Mouse (Mus musculus) myocyte (in vitro differentiated cells): Measurements from ENCODE around the gene Bckdk. TPM values are rescaled to one million over a fixed set of nuclear protein-coding genes. Genes with fewer than 3 reads are reported as not detected.

Experiments
- H3K27me3 ChIP-seq: one replicate; pipeline ENCODE4 v1.6.1; 2011; ENCODE audit not compliant: control insufficient read depth, insufficient read depth, insufficient read length
- H3K36me3 ChIP-seq: one replicate; pipeline ENCODE4 v1.6.1; 2011; ENCODE audit not compliant: control insufficient read depth, insufficient read depth
- H3K4me2 ChIP-seq: one replicate; pipeline ENCODE4 v1.6.1; 2011; ENCODE audit warnings: low read depth, control low read depth
- H3K4me3 ChIP-seq: one replicate; pipeline ENCODE4 v1.5.1; 2011; ENCODE audit warnings: mild to moderate bottlenecking, control low read depth, moderate library complexity
- H3K79me2 ChIP-seq: one replicate; pipeline ENCODE4 v1.6.1; 2011; ENCODE audit not compliant: control insufficient read depth, insufficient read depth
- H3ac ChIP-seq: one replicate; pipeline ENCODE4 v1.6.1; 2011; ENCODE audit not compliant: control insufficient read depth, insufficient read length
- CEBPB ChIP-seq: IDR thresholded peaks from 2 replicates; pipeline ENCODE4 v1.6.1; 2011; ENCODE audit warnings: mild to moderate bottlenecking, moderate library complexity; ENCODE audit not compliant: poor library complexity, insufficient read depth, severe bottlenecking
- E2F4 ChIP-seq: IDR thresholded peaks from one replicate; pipeline ENCODE4 v1.6.1; 2011; ENCODE audit warnings: mild to moderate bottlenecking, control low read depth, moderate library complexity; ENCODE audit not compliant: insufficient read depth
- MAX ChIP-seq: IDR thresholded peaks from one replicate; pipeline ENCODE4 v1.6.1; 2011; ENCODE audit warnings: low read depth, mild to moderate bottlenecking, control low read depth
- MYOD1 ChIP-seq, 3 experiments: IDR thresholded peaks; one replicate each; pipeline ENCODE4 v1.6.1; 2011; ENCODE audit warnings: control low read depth in 2 of 3, low read depth in 2 of 3, mild to moderate bottlenecking in 2 of 3, moderate library complexity in 1 of 3; ENCODE audit not compliant: insufficient read length in 2 of 3, control insufficient read depth in 1 of 3
- MYOG ChIP-seq, 3 experiments: IDR thresholded peaks; one replicate each; pipeline ENCODE4 v1.6.1; 2011; ENCODE audit warnings: control low read depth in 2 of 3, low read depth in 2 of 3, mild to moderate bottlenecking in 2 of 3; ENCODE audit not compliant: insufficient read length in 2 of 3, control insufficient read depth in 1 of 3, insufficient read depth in 1 of 3
- POLR2A ChIP-seq: IDR thresholded peaks from one replicate; pipeline ENCODE4 v1.6.1; 2011; ENCODE audit warnings: low read depth, mild to moderate bottlenecking, control low read depth, moderate library complexity; ENCODE audit not compliant: insufficient read length
- POLR2AphosphoS2 ChIP-seq: IDR thresholded peaks from one replicate; pipeline ENCODE4 v1.6.1; 2011; ENCODE audit warnings: low read depth, control low read depth; ENCODE audit not compliant: insufficient read length
- REST ChIP-seq: IDR thresholded peaks from one replicate; pipeline ENCODE4 v1.6.1; 2011; ENCODE audit warnings: mild to moderate bottlenecking, control low read depth, moderate library complexity; ENCODE audit not compliant: insufficient read depth, insufficient read length
- SRF ChIP-seq: IDR thresholded peaks from one replicate; pipeline ENCODE4 v1.6.1; 2011; ENCODE audit warnings: low read depth; ENCODE audit not compliant: control insufficient read depth, insufficient read length
- TCF12 ChIP-seq: IDR thresholded peaks from one replicate; pipeline ENCODE4 v1.6.1; 2011; ENCODE audit warnings: mild to moderate bottlenecking, control low read depth; ENCODE audit not compliant: poor library complexity, insufficient read depth, severe bottlenecking
- TCF3 ChIP-seq: IDR thresholded peaks from one replicate; pipeline ENCODE4 v1.6.1; 2011; ENCODE audit warnings: low read depth, control low read depth; ENCODE audit not compliant: insufficient read length
- USF1 ChIP-seq: IDR thresholded peaks from one replicate; pipeline ENCODE4 v1.6.1; 2011; ENCODE audit warnings: low read depth, mild to moderate bottlenecking, control low read depth, moderate library complexity
- polyA plus RNA-seq: library from polyadenylated mRNA; unstranded; fragments of >200 nt; fragmentation: generic; extraction: Trizol; gene quantifications from one replicate; pipeline ENCODE4 v1.2.1, GENCODE M21; 2012; ENCODE audit warnings: missing spikeins

Bckdk gene
- polyA plus RNA-seq, 1 experiment: 53.2 TPM

GRCm38 (mm10) chr7:127898179-127898956 lies 5.5 kb upstream of the Bckdk start:
- Histone ChIP-seq H3ac (no peak overlapping the region), H3K4me3 (no peak overlapping the region), H3K36me3 (no peaks in the 10 kb centered on the region), H3K27me3 (no peaks in the 10 kb centered on the region), H3K79me2 (no peaks in the 10 kb centered on the region), H3K4me2 (no peak overlapping the region)
- TF ChIP-seq CEBPB: no peak
- no peak for TF ChIP-seq SRF
- no peak for TF ChIP-seq TCF12
- TF ChIP-seq USF1: no peak
- no peak for TF ChIP-seq TCF3
- no peak for TF ChIP-seq POLR2A
- TF ChIP-seq MYOG (IDR thresholded peaks at IDR 0.05; ENCODE audit: control insufficient read depth in 1 of 3, insufficient read depth in 1 of 3, insufficient read length in 2 of 3, low read depth in 2 of 3): no peak

- H3ac ChIP-seq: no peak overlapping the region
- H3K36me3 ChIP-seq: no peaks in the 10 kb centered on the region
- no peak overlapping the region for H3K4me3 ChIP-seq
- no peaks in the 10 kb centered on the region for H3K79me2 ChIP-seq
- no peak overlapping the region for H3K4me2 ChIP-seq
- TF ChIP-seq TCF3 (no peak), USF1 (no peak), SRF (no peak), MAX (no peak), TCF12 (no peak), CEBPB (no peak), MYOG (IDR thresholded peaks at IDR 0.05; ENCODE audit: control insufficient read depth in 1 of 3, insufficient read depth in 1 of 3, insufficient read length in 2 of 3, low read depth in 2 of 3) (no peak), POLR2AphosphoS2 (no peak), MYOD1 (IDR thresholded peaks at IDR 0.05; ENCODE audit: control insufficient read depth in 1 of 3, insufficient read length in 2 of 3, low read depth in 2 of 3) (no peak), REST (no peak), E2F4 (no peak), POLR2A (no peak)
- H3K27me3 ChIP-seq: no peaks in the 10 kb centered on the region
Observed at GRCm38 (mm10) chr7:127899997-127900396, 3.9 kb upstream of the Bckdk start.

GRCm38 (mm10) chr7:127901772-127902171 lies 2.1 kb upstream of the Bckdk start:
- no peak overlapping the region for H3K4me3 ChIP-seq
- H3K27me3 ChIP-seq: no peaks in the 10 kb centered on the region
- H3K36me3 ChIP-seq: peaks cover 3% of the 10 kb centered on the region
- H3K4me2 ChIP-seq: no peak overlapping the region
- no peak overlapping the region for H3ac ChIP-seq
- TF ChIP-seq MAX (no peak), USF1 (no peak), POLR2AphosphoS2 (no peak), SRF (no peak), MYOG (IDR thresholded peaks at IDR 0.05; ENCODE audit: control insufficient read depth in 1 of 3, insufficient read depth in 1 of 3, insufficient read length in 2 of 3, low read depth in 2 of 3) (no peak), E2F4 (no peak), POLR2A (no peak)
- no peaks in the 10 kb centered on the region for H3K79me2 ChIP-seq

GRCm38 (mm10) chr7:127907939-127908338 lies 4.1 kb downstream of the Bckdk start:
- H3K79me2 ChIP-seq: peaks cover 2% of the 10 kb centered on the region
- H3K27me3 ChIP-seq: no peaks in the 10 kb centered on the region
- peaks cover 11% of the 10 kb centered on the region for H3K36me3 ChIP-seq
- no peak overlapping the region for H3ac ChIP-seq
- TF ChIP-seq POLR2AphosphoS2 (no peak), CEBPB (no peak), USF1 (no peak), TCF12 (no peak), POLR2A (no peak), TCF3 (no peak), MYOD1 (IDR thresholded peaks at IDR 0.05; ENCODE audit: control insufficient read depth in 1 of 3, insufficient read length in 2 of 3, low read depth in 2 of 3) (no peak), REST (no peak), MYOG (IDR thresholded peaks at IDR 0.05; ENCODE audit: control insufficient read depth in 1 of 3, insufficient read depth in 1 of 3, insufficient read length in 2 of 3, low read depth in 2 of 3) (no peak), SRF (no peak)
- no peak overlapping the region for H3K4me3 ChIP-seq
- no peak overlapping the region for H3K4me2 ChIP-seq

GRCm38 (mm10) chr7:127908656-127909055 lies 4.8 kb downstream of the Bckdk start:
- Histone ChIP-seq H3K4me2 (no peak overlapping the region), H3K27me3 (no peaks in the 10 kb centered on the region), H3K79me2 (peaks cover 5% of the 10 kb centered on the region), H3K4me3 (no peak overlapping the region), H3K36me3 (peaks cover 11% of the 10 kb centered on the region), H3ac (no peak overlapping the region)
- no peak for TF ChIP-seq CEBPB
- TF ChIP-seq E2F4: no peak
- no peak for TF ChIP-seq POLR2AphosphoS2
- TF ChIP-seq MAX: no peak
- TF ChIP-seq MYOD1 (IDR thresholded peaks at IDR 0.05; ENCODE audit: control insufficient read depth in 1 of 3, insufficient read length in 2 of 3, low read depth in 2 of 3): no peak
- TF ChIP-seq TCF3: no peak
- TF ChIP-seq USF1: no peak
- no peak for TF ChIP-seq MYOG (IDR thresholded peaks at IDR 0.05; ENCODE audit: control insufficient read depth in 1 of 3, insufficient read depth in 1 of 3, insufficient read length in 2 of 3, low read depth in 2 of 3)
- no peak for TF ChIP-seq POLR2A
- TF ChIP-seq TCF12: no peak
- TF ChIP-seq REST: no peak
- TF ChIP-seq SRF: no peak
